Mouse (Mus musculus) E14TG2a.4 (cell line): ENCODE results near the gene Lsm12.
A peak's percentile ranks its signal among the peaks of the same experiment; 100 is the strongest.

Source experiments
- CTCF ChIP-seq: conservative IDR thresholded peaks from 2 replicates; pipeline ENCODE4 v1.5.1; 2014; ENCODE audit warnings: low read length
- NANOG ChIP-seq: IDR thresholded peaks from 2 replicates; pipeline ENCODE4 v1.6.1; 2014; ENCODE audit warnings: borderline replicate concordance, low read length, mixed read lengths

GRCm38 (mm10) chr11:102138447-102138740, 46.7 kb downstream of the Lsm12 start:
- peak; percentile 66 for TF ChIP-seq CTCF
- TF ChIP-seq NANOG: no peak
